Mouse (Mus musculus): ENCODE measurements around the gene Trpc7. TPM values are rescaled to one million over a fixed set of nuclear protein-coding genes. Genes with fewer than 3 reads are reported as not detected.

Gene Trpc7
- polyA plus RNA-seq (2012; rRNA removed; ENCODE audit: low replicate concordance): 0.05 TPM in 1 of 2 replicates, not detected in the other

GRCm38 (mm10) chr13:56895893-56896292 is at the start of gene Trpc7:
Gene Trpc7 (minus strand): TSS chr13:56895993.

GRCm38 (mm10) chr13:56753192-56753951 is 142.4 kb downstream of the Trpc7 start, which contains the start of gene Gm45623:
Gene Gm45623 (minus strand): TSS chr13:56753827.

Other genes starting within 250 kb of the Trpc7 start
- gene Smad5, start 193.0 kb downstream of the Trpc7 start, polyA plus RNA-seq (2012; rRNA removed; ENCODE audit: low replicate concordance): 19.9 and 50.4 TPM in 2 replicates
- gene Gm45623, start 142.2 kb downstream of the Trpc7 start, polyA plus RNA-seq (2012; rRNA removed; ENCODE audit: low replicate concordance): not detected in 2 replicates